Mouse (Mus musculus) ES-E14 (cell line): ENCODE data around the gene Naa16.

Source experiments
- CHD2 ChIP-seq: IDR thresholded peaks from 2 replicates; pipeline ENCODE4 v1.6.1; 2014; ENCODE audit warnings: mild to moderate bottlenecking, low read depth, low read length, inconsistent platforms
- HCFC1 ChIP-seq: IDR thresholded peaks from 2 replicates; pipeline ENCODE4 v1.6.1; 2012; ENCODE audit warnings: low read length, inconsistent platforms, borderline replicate concordance; ENCODE audit not compliant: insufficient read depth
- MAFK ChIP-seq: IDR thresholded peaks from 2 replicates; pipeline ENCODE4 v1.6.1; 2014; ENCODE audit warnings: mild to moderate bottlenecking, low read depth, low read length, inconsistent platforms; ENCODE audit not compliant: insufficient read depth
- ZC3H11A ChIP-seq: IDR thresholded peaks from 2 replicates; pipeline ENCODE4 v1.6.1; 2012; ENCODE audit warnings: low read depth, mild to moderate bottlenecking, inconsistent platforms, low read length, borderline replicate concordance
- ZNF384 ChIP-seq: IDR thresholded peaks from 2 replicates; pipeline ENCODE4 v1.6.1; 2012; ENCODE audit warnings: low read depth, low read length, inconsistent platforms

DNA sequence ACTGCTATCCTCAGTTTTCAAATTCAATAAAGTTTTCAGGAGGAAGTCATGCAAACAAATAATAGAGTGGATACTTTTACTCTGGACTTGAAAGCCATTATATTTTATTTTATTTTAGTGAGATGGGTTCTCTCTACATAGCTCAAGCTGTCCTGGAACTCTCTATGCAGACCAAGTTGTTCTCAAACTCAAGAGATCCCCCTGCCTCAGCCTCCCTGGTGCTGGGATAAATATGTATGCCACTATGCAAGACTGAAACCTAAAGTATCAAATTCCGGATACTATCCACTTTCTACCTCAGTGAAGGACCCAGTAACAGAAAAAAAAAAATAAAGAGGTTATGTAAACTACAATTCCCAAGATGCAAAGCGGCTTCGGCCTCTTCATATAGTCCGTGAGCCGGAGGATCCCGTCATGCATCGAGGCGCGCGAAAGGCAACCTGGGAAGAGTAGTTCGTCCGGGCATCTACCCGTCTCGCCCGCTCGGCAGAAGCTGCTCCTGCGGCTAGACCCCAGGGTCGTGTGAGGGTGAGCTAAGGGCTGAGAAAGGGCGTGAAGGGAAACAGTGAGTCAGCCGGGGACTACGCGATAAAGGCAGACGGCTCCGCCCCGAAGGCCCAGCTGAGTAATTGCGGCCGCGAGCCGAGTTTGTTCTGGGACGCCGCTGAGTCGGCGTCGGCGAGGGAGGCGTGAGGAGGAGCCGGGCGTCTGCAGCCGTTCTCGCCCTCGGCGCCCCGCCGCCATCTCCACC is 35.6 kb upstream of the Naa16 start, which contains the start of gene Kbtbd7:
- TF ChIP-seq MAFK, result peak; percentile 60; the same call in 1 of the 2 replicates
- no peak for TF ChIP-seq CHD2
- TF ChIP-seq ZNF384, result peak; percentile 87
- no peak for TF ChIP-seq ZC3H11A
- peak; percentile 97 for TF ChIP-seq HCFC1
